Mouse (Mus musculus) forebrain, postnatal 0 days (tissue): ENCODE data around the gene Wdr25. TPM values are rescaled to one million over a fixed set of nuclear protein-coding genes. Genes with fewer than 3 reads are reported as not detected.
A peak's percentile ranks its signal among the peaks of the same experiment; 100 is the strongest.

Experiments used
- ATAC-seq: fragments of 200-750 bp; cut with Nextera tagmentation; 2 replicates; pipeline ENCODE4 v1.8.0; 2017; ENCODE audit warnings: mild to moderate bottlenecking, moderate library complexity
- DNase-seq: peaks from one replicate; pipeline ENCODE4 v3.0.0-alpha.2; 2015
- H3K27ac ChIP-seq: fragments of 300-500 bp; sonication (generic); 2 replicates; pipeline ENCODE4 v1.5.1; 2014; ENCODE audit warnings: low read depth, mild to moderate bottlenecking, antibody characterized with exemption, low read length, moderate library complexity, mixed read lengths
- H3K27me3 ChIP-seq: fragments of 300-500 bp; sonication (generic); 2 replicates; pipeline ENCODE4 v1.6.1; 2014; ENCODE audit warnings: mild to moderate bottlenecking, low read length, mixed read lengths; ENCODE audit not compliant: insufficient read depth
- H3K36me3 ChIP-seq: fragments of 300-500 bp; sonication (generic); 2 replicates; pipeline ENCODE4 v1.6.1; 2014; ENCODE audit warnings: mild to moderate bottlenecking, moderate library complexity; ENCODE audit not compliant: insufficient read depth
- H3K4me1 ChIP-seq: fragments of 300-500 bp; sonication (generic); 2 replicates; pipeline ENCODE4 v1.6.1; 2014; ENCODE audit warnings: antibody characterized with exemption; ENCODE audit not compliant: insufficient read depth
- H3K4me2 ChIP-seq: fragments of 300-500 bp; sonication (generic); 2 replicates; pipeline ENCODE4 v1.6.1; 2014; ENCODE audit warnings: low read depth, mild to moderate bottlenecking, moderate library complexity
- H3K4me3 ChIP-seq: fragments of 300-500 bp; sonication (generic); 2 replicates; pipeline ENCODE4 v1.5.1; 2014; ENCODE audit warnings: low read depth, low read length, mixed read lengths
- H3K9ac ChIP-seq: fragments of 300-500 bp; sonication (generic); 2 replicates; pipeline ENCODE4 v1.6.1; 2014; ENCODE audit warnings: mild to moderate bottlenecking
- H3K9me3 ChIP-seq: fragments of 300-500 bp; sonication (generic); 2 replicates; pipeline ENCODE4 v1.6.1; 2016; ENCODE audit warnings: low read length
- CTCF ChIP-seq: sonication (generic); IDR thresholded peaks from 2 replicates; pipeline ENCODE4 v1.5.1; 2016; ENCODE audit warnings: antibody characterized with exemption, control low read depth, low read depth
- WGBS: fragments of 180-500 bp; shearing (Covaris S2); extraction: QIAGEN DNeasy Blood & Tissue Kit; methylation state at CpG from one replicate; pipeline ENCODE4 v1.1.7; 2014; 5-methylcytosine and 5-hydroxymethylcytosine counted together
- polyA plus RNA-seq: library from polyadenylated mRNA; unstranded; fragments of >200 nt; fragmentation: Nextera tagmentation; extraction: Ambion mirVana; gene quantifications from 2 replicates; pipeline ENCODE4 v1.2.1, GENCODE M21; 2015
- total RNA-seq: library from RNA; depleted of rRNA; stranded (reverse); fragments of >200 nt; gene quantifications from 2 replicates; pipeline ENCODE4 v1.2.3, GENCODE M21; 2014

Gene Wdr25
- total and polyA plus RNA-seq, 2 experiments from 2014 or later = 5.3 to 6.2 TPM

GRCm38 (mm10) chr12:108960225-108960624 is 66.8 kb downstream of the Wdr25 start:
- no peak overlapping the region for H3K4me3 ChIP-seq
- H3K9me3 ChIP-seq = no peaks in the 10 kb centered on the region
- H3K27ac ChIP-seq = no peak overlapping the region
- H3K27me3 ChIP-seq = no peaks in the 10 kb centered on the region; the same call in 1 of the 2 replicates
- WGBS = 23% methylated on average over 10 of the region's 10 CpGs
- no peak overlapping the region for H3K4me2 ChIP-seq
- DNase-seq = peak; percentile 79
- TF ChIP-seq CTCF = no peak
- H3K36me3 ChIP-seq = no peaks in the 10 kb centered on the region
- no peak overlapping the region for H3K9ac ChIP-seq
- peak; percentile 66 for ATAC-seq
- H3K4me1 ChIP-seq = peaks cover 14% of the 10 kb centered on the region

- Histone ChIP-seq H3K9ac (no peak overlapping the region), H3K9me3 (no peaks in the 10 kb centered on the region), H3K4me2 (no peak overlapping the region), H3K4me1 (no peaks in the 10 kb centered on the region; the same call in 1 of the 2 replicates), H3K36me3 (no peaks in the 10 kb centered on the region), H3K4me3 (no peak overlapping the region), H3K27me3 (no peaks in the 10 kb centered on the region; the same call in 1 of the 2 replicates), H3K27ac (no peak overlapping the region)
- DNase-seq (no peak), ATAC-seq (no peak)
- 82% methylated on average over 4 of the region's 4 CpGs for WGBS
- no peak for TF ChIP-seq CTCF
These were observed 74.2 kb downstream of the Wdr25 start for GRCm38 (mm10) chr12:108967631-108968030.

GRCm38 (mm10) chr12:108968031-108968430 is 74.6 kb downstream of the Wdr25 start:
- TF ChIP-seq CTCF = no peak
- H3K9ac ChIP-seq = no peak overlapping the region
- ATAC-seq (peak; percentile 38), DNase-seq (peak; percentile 58)
- H3K4me3 ChIP-seq = no peak overlapping the region
- 78% methylated on average over 10 of the region's 10 CpGs for WGBS
- H3K27ac ChIP-seq = no peak overlapping the region
- no peaks in the 10 kb centered on the region; the same call in 1 of the 2 replicates for H3K27me3 ChIP-seq
- no peaks in the 10 kb centered on the region; the same call in 1 of the 2 replicates for H3K4me1 ChIP-seq
- no peaks in the 10 kb centered on the region for H3K36me3 ChIP-seq
- H3K9me3 ChIP-seq = no peaks in the 10 kb centered on the region
- H3K4me2 ChIP-seq = no peak overlapping the region

- H3K27me3 ChIP-seq = no peaks in the 10 kb centered on the region
- H3K27ac ChIP-seq = no peak overlapping the region
- 91% methylated on average over 9 of the region's 9 CpGs for WGBS
- no peak for ATAC-seq
- TF ChIP-seq CTCF = no peak
- no peak overlapping the region for H3K4me2 ChIP-seq
- no peaks in the 10 kb centered on the region for H3K4me1 ChIP-seq
- DNase-seq = no peak
- no peak overlapping the region for H3K9ac ChIP-seq
- no peaks in the 10 kb centered on the region for H3K36me3 ChIP-seq
- H3K9me3 ChIP-seq = no peaks in the 10 kb centered on the region
- no peak overlapping the region for H3K4me3 ChIP-seq
These were observed 78.0 kb downstream of the Wdr25 start for GRCm38 (mm10) chr12:108971446-108971845.

GRCm38 (mm10) chr12:108972234-108972633 is 78.8 kb downstream of the Wdr25 start:
- Histone ChIP-seq H3K27me3 (no peaks in the 10 kb centered on the region), H3K27ac (no peak overlapping the region), H3K9ac (no peak overlapping the region), H3K9me3 (no peaks in the 10 kb centered on the region), H3K4me3 (no peak overlapping the region), H3K4me1 (no peaks in the 10 kb centered on the region), H3K4me2 (no peak overlapping the region), H3K36me3 (no peaks in the 10 kb centered on the region)
- ATAC-seq (no peak), DNase-seq (no peak)
- 91% methylated on average over 14 of the region's 14 CpGs for WGBS
- TF ChIP-seq CTCF = no peak

DNA sequence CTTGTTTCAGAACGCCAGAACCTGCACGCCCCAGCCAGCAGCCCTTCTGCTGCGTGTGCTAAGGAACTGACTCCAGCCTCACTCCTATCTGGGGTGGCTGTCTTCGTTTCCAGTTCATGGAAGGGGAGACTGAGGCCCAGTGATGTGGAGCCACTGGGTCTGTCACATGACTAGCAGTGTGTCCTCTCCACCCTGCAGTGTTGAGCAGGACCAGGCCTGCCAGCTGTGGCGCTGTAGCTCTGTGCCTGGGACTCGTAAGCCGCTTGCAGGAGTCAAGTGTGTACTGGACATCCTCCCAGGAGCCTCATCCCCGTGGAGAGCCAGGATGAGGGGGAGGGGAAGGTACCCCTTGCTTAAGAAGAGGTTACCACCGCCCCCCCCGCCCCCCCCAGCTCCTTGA is 86.5 kb downstream of the Wdr25 start:
- Histone ChIP-seq H3K4me3 (no peak overlapping the region), H3K36me3 (no peaks in the 10 kb centered on the region), H3K4me1 (peaks cover 5% of the 10 kb centered on the region), H3K27me3 (no peaks in the 10 kb centered on the region; the same call in 1 of the 2 replicates), H3K4me2 (no peak overlapping the region), H3K27ac (no peak overlapping the region), H3K9me3 (no peaks in the 10 kb centered on the region), H3K9ac (no peak overlapping the region)
- DNase-seq (peak; percentile 40), ATAC-seq (peak; percentile 40; the same call in 1 of the 2 replicates)
- 18% methylated on average over 10 of the region's 10 CpGs for WGBS
- peak; percentile 57 for TF ChIP-seq CTCF

GRCm38 (mm10) chr12:108981941-108982683 is 88.7 kb downstream of the Wdr25 start:
- DNase-seq = no peak
- no peaks in the 10 kb centered on the region; the same call in 1 of the 2 replicates for H3K27me3 ChIP-seq
- TF ChIP-seq CTCF = no peak
- H3K9me3 ChIP-seq = no peaks in the 10 kb centered on the region
- H3K4me3 ChIP-seq = no peak overlapping the region
- WGBS = 39% methylated on average over 14 of the region's 14 CpGs
- no peak for ATAC-seq
- H3K9ac ChIP-seq = no peak overlapping the region
- H3K4me2 ChIP-seq = no peak overlapping the region
- peaks cover 5% of the 10 kb centered on the region for H3K4me1 ChIP-seq
- no peaks in the 10 kb centered on the region for H3K36me3 ChIP-seq
- H3K27ac ChIP-seq = no peak overlapping the region
